Mouse (Mus musculus) testis, postnatal 10 days (tissue): ENCODE results near the gene Gm42674.
A peak's percentile ranks its signal among the peaks of the same experiment; 100 is the strongest.

Experiments used
- DNase-seq: peaks from one replicate; pipeline ENCODE4 v3.0.0; 2021; ENCODE audit warnings: low spot score

The Gm42674 gene

DNA sequence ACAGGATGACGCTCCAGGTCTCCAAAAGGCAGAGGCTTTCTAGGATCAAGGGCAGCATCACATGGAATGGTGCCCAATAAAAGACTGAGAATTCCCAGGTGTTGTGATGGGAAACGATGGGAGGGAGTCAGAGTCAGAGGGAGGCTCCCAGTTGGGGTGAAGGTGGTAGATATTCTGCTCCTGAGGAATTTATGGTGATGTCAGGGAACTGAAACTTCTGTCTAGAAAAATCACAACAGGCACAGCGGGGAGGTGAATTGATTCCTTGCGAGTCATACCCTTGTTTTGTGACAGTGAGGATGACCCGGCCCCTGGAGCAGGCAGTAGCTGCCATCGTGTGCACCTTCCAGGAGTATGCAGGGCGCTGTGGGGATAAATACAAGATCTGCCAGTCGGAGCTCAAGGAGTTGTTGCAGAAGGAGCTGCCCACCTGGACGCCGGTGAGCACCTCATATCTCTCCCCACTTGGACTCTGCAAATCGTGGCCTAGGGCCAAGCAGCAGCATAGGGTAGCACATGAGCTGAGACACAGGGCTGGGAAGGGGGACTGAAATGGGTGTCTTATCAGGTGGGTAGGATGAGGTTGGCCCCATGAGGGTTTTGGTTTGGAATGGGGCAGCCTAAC lies at the start of gene Gm42674:
Gene Gm42674, plus strand, starts transcription at position 419 of the 625 bp plus-strand sequence.
- DNase-seq, result no peak

DNA sequence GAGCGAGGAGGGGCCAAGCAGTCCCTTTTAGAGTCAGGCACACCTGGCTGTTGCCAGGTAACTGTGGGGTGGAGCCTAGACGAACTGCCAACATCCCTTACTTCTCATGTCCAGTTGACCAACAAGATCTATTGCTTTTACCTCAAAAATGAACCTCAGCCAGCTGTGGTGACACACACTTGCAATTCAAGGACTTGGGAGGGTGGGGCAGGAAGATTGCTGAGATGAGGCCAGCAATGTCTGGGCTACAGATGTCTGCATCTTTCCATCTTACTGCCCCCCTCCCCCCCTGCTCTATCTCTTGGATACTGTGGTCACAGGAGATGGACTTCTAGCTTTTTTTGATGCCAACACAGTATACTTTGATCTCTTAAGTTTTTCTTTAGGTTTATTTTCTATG lies 49.5 kb upstream of the Gm42674 start:
- no peak for DNase-seq

DNA sequence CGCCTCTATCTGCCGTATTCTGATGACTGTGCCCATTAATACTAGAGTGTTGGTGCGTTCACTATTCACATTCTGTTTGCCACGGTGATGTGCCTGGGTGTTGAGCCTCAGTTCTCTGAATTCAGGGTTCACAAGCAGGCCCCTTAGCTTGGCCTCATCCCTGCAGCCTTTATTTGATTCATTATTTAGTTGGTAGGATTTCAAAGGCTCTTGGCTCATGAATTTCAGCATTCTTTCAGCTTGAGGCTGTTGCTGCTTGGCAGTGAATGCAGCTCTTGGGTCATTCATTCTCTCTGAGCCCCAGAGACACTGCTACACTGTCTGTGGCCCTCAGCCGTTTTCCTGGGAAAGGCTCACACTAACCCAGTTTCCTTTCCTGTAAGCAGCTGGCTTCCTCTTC lies 45.8 kb upstream of the Gm42674 start:
- no peak for DNase-seq

DNA sequence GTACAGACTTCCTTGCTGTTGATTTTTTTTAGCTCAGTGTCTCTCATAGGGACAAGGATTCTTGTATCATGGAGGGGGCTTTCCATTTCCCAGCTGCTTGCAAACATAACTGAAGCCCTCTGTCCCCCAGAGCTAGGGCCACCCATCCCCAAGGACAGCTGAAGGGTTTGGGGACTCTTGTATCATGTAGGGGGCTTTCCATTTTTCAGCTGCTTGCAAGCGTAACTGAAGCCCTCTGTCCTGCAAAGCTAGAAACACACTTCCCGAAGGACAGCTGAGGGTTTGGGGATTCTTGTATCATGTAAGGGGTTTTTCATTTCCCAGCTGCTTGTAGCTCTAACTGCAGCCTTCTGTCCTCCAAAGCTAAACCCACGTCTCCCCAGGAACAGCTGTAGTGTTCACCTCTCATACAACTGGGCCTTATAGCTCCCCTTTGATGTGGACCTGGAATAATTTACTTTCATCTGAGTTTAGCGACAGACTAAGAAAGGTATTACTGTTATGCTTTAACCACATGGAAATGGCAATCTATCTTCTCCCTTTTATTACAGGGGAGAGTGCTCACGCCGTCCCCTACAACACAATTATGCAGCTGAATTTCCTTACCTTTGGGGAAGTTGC lies 41.6 kb upstream of the Gm42674 start, which contains the start of gene S100a3:
Gene S100a3, plus strand, starts transcription at position 571 of the 621 bp plus-strand sequence.
- DNase-seq, result no peak

DNA sequence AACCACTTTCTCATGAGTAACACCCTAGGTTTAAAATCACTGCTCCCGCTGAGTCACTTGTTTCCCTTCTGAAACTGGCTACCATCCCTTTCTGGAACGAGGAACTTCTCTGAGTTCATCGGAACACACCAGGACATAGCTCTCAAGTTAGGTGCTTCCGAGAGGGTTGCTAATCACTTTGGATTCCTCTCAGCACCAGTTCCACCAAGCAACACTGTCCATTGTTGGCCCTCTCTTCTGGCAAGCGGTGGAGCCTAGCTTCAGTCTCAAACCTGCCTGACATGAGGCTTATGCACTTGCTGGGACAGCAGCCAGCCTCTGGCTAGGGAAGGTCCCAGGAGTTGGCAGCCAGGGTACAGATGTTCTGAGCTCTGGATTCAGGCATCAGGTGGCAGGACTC lies 27.0 kb upstream of the Gm42674 start:
- DNase-seq, result no peak

DNA sequence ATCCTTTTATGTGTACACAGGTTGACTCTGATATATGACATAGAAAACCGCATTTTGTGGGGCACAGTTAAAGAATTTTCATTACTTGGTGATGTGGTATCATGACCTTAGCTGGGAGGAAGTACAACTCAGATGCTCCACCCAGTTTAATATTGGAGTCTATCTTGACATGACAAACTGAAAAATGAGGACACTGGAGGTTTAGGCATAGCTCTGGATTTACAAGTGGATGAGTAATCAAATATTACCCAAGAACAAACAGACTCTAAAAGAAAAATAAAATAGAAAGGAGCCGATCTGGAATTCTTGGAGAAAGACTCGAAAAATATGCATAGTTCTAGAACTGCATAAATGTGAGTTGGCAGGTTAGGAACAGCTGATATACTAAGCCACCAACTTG lies 26.4 kb upstream of the Gm42674 start:
- DNase-seq, result no peak

DNA sequence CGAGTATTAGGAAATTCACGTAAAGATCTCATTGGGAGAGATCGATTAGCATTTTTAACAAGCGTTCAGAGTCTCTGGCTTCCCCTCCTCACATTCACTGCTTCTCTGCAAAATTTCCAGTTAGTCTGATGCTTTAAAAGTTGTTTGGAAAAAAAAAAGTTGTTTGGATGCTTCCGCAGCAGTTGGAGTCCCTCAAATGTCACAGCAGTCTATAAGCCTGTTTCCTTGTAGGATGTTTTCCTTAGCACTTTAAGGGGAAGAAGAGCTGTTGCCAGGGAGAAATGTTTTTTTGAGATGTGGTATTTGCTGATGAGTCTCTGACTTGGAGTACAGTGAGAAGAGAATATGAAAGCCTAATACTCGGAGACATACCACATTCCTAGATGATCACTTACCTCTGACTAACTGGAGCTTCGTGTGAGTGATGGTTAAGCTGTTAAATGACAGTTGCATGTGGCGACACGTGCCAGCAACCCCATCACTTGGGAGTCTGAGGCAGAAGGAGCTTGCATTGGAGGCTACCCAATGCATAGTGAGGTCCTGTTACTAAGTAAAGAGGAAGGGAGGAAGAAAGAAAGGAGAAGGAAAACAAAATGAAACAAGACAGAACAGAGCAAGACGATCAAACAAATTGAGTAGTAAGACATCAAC lies 25.2 kb upstream of the Gm42674 start:
- DNase-seq, result no peak

DNA sequence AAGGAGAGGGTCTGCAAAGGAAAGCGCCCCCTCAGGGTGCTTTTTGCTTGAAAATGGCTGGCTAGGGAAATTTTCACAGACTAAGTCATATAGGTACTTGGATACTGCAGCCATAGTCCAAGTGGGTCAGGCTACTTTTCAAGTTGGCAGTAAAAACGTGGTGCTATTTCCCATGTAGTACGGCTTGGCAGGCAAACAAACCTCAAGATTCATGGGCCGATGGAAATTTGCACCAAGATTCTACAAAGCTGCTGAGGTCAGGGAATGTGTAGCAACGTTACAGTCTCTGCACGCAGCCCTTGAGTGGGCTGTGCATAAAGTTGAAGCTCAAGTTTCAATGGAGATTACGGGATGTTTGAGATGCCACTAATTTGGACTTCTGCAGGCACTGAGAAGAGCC lies 22.3 kb upstream of the Gm42674 start:
- DNase-seq, result no peak

DNA sequence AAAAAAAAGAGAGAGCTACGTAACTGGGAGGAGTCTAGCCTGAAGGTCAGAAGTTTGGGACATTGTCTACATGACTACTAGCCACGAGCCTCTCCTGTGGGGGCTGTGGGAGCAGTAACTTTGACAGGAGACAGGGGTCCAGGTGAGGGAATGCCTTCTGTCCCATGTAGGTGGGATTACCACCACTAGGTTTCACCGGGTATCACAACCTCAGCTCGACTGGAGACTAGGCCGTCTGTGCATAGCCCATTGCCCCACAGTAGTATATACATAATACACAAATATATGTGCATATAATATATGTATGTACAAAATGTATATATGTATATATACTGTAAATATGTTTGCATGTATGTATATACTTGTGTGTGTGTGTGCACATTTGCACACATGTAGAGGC lies 20.6 kb upstream of the Gm42674 start:
- DNase-seq, result no peak

DNA sequence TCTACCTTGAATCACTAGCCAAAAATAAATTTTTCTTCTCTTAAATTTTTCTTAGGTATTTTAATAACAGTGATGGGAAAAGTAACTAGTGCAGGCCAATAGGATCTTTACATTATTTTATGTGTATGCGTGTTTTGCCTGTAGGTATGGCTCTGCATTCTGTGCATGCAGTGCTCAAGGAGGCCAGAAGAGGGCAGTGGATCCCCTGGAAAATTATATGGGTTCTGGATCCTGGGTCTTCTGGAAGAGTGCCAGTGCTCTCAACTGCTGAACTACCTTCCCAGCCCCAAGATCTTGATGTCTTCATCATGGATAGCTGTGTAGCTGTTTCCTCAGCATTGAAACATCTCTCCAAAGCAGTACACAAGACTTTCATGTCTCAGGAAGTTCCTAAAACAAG lies 19.5 kb upstream of the Gm42674 start:
- DNase-seq, result no peak

DNA sequence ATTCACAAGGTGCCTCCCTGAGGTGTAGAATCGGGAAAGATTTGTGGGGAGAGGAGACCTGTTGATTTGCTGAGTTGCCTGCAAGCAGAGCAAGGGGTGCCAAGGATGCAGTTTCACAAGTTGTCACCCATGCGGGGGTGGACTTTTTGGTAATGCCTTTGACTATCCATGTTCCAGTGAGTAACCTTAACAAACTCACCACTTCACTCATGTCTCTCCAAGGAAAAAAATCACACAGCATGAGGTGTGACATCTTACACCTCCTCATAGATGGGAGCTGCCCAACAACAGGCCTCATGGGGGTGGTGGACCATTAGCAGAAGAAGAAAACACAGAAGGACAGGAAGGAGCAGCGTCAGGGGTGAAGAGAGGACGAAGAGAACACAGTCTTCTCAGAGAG lies 19.1 kb upstream of the Gm42674 start:
- no peak for DNase-seq

DNA sequence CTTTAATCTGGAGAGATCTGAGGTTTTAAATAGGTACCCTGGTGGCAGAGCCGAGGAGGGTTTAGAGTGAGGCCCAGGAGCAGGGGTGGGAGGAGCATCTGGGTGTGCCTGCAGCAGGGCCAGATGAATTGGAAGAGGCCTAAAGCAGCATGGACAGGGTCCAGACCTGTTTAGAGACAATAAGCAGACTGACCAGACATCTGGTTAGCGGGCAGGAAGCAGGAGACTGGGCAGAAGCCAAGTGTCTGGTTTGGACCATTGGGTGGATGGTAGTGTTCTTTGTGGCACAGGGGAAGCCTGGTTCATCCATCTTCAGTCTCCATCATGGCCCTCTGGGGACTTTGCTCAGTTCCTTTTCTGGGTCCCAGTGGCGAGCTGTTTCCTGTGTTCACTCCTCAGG lies 17.8 kb upstream of the Gm42674 start:
- no peak for DNase-seq

DNA sequence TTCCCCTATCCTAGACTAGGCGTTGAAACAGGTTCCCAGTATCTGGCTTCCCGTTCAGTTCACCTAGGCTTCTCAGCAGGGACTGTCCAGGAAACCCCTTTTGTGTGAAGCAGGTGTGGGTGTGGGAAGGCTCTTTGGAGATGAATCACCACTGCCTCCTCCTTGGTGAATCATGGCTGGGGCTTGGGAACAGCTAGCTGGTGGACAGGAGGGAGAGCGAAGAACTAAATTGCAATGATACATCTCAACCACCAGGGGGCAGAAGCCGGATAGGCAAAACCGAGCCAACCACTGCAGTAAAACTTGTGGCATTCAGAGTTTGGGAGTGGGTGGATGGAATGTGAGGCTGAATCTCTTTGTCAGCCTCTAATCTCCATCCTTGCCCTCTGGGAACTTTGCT lies 16.1 kb upstream of the Gm42674 start:
- peak; percentile 65 for DNase-seq

DNA sequence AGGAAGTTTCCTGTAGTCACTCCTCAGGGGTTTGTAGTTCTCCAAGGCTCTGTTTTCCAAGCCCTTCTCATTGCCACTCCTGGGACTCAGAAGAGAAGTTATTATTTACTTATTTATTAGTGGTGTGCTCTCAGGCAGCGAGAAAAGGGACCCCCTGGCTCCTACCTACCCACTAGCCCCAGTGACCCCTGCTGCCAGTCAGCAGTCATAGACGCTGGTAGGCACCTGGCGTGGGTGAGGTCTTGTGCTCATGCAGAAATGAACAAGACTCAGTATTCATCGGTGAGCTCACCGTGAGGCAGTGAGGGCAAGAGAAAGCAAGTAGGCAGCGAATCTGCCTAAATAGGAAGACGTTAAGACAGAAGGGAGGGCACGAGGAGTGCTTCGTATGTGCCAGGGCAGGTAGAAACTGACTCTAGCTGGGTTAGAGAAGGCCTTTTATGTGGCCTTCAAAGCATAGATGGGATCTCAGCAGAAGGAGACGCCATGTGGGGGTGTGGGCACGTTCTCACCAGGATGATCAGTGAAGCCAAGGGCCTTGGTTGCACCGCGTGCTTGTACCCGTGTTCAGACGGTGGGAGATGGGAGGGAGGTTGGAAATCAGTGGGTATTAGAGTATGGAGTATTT lies 15.6 kb upstream of the Gm42674 start:
- DNase-seq, result no peak

DNA sequence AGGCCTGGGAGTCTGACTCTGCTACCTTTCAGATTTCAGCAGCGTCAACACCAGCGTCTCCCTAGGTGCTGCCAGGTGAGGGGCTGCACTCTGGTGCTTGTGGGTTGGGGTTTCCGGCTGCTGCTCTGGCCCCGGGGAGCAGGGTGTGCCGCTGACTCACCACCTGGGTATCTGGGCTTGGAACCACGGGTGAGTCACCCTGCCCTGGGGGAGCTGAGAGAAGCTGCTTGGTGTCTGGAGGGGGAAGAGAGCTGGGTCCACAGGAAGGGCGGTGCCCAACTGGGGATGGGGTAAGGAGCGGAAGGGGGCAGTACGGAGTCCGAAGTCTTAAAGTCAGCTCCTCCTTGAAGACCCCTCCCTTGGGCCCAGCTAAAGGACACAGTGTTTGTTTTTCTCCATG lies 14.8 kb upstream of the Gm42674 start:
- peak; percentile 56 for DNase-seq

DNA sequence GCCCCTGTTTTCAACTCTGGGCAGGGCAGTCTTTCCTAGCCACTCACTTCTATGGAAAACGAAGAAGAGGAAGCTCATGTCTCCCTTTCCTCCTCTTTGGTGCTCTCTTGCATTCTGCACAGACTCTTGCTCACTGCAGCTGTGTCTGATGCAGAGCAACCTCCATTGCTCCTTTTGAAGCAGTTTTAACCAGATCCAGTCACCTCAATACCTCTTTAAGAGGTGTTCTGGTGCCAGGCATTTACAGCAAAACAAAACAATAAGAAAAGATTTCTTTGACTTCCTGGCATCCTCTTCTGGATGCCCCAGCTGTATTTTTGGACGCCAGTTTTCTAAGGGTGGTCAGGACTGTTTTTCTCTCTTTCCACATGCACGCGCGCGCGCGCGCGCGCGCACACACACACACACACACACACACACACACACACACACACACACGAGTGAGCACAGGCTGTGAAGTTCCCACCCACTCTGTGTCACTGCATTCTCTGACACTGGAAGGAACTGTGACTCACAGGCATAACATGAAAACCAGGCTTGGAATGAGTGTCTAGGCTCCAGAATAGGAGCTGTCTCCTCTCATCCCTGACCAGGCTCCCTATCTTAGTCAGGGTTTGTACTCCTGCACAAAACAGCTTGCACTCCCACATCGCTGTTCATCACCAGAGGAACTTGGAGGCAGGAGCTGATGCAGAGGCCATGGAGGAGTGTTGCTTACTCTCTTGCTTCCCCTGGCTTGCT lies 14.2 kb upstream of the Gm42674 start:
- DNase-seq, result no peak

DNA sequence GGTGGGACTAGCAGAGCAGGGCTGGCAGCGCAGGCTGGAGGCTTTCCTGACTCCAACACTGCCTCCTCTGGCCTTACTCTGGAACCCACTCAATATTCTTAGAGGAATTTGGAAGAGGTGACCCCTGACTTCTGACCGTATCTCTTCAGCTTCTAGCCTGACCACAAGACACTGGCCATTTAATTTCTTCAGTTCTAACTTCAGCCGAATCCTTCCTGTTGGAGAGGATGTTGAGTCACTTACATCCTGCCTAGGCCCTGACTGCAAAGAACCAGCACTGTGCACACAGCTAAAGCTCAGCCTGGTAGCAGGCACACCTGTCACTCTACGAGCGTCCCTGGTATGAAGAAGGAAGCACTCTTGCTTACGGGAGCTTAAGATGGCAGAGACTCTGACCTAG lies 12.3 kb upstream of the Gm42674 start:
- no peak for DNase-seq

DNA sequence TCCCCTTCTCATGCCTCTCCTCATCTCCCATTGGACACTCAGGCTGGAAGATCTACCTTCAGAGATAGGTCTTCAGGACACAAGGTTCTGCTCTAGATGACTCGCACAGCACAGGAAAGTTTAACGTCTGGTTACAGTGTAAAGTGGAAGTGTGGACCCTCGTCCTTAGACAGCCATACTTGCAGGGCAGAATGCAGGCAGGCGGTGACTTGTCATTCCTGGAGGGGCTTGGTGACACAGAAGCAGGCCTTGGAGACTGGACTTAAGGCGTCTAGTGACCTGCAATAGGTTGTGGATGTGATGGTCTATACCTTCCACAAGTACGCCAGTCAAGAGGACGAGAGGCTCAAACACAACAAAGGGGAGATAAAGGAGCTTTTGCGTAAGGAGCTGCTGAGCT lies 11.8 kb upstream of the Gm42674 start, which contains the start of gene S100a2:
Gene S100a2, plus strand, starts transcription at position 301 of the 400 bp plus-strand sequence.
- DNase-seq, result no peak

DNA sequence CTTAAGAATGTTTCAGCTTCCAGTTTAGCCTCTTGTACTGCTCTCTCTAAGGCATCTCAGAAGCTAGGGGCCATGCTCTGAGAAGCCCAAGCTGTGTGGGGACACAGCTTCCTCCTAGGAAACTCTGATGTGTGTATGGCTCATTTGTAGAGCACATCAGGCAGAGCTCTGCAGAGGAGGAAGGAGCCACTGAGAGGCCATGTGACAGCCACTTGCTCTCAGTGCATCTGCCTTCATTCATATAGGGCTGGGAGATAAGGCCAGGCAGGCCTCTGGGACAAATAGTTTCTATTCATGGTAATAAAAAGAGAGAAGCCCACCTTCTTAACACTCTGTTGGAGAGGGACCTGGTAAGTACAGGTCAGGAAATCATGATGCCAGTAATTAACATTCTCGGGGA lies 7.2 kb upstream of the Gm42674 start:
- DNase-seq, result no peak

DNA sequence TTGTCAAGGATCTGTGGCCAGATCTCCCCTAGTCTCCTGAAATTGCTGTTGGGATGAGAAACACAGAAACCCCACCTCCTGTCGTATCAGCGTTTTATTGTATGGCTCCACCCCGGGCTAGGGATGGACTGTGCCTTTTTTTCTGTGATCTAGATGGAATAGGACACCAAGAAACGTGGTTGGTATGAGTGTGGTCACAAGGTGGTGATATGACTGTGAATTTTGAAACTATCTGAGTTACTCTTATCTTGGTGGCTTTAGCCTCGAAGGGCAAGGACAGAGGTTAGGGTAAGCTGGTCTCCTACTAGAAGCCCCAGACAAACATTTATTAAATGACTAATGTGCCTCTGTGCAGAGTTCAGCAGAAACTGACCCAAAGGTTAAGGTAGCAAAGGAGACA lies 6.1 kb upstream of the Gm42674 start:
- no peak for DNase-seq

DNA sequence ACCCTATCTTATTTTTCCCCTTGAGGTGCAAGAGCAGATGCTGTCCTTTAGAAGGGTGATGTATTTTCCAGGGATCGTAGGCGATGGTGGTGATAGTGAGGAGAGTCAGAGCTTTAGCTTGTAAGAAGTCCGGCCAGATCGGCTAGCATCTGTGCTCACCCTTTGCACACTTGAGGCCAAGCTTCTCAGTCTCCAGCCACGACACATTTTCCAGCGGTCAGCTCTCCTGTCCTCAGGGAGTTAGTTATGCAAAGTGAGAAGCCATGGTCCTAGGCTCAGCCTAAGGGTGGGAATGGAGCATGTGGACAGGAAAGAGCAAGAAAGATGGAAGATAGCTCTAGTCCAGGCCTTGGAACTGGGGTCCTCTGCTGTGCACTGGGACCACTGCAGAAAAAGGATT lies 4.9 kb upstream of the Gm42674 start:
- no peak for DNase-seq

DNA sequence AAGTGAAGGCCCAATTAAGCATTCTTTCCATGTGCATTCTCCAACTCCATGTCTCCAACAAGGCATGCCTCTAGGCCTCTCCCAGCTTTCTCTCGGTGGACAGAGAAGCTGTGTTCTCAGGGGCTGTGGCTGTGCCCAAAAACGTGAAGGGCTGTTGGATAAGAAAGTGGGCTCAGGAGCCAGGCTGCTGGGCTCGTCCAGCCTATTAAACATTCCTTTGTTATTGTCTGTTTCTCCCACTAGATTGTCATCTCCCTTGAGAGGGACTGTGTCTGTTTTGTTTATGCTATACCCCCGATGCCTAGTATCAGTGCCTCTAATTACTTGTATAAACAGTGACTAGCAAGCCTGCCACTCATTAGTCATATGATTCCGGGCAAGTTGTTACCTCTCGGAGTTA lies 4.0 kb upstream of the Gm42674 start:
- no peak for DNase-seq
